Mouse (Mus musculus) stomach, embryonic 15.5 days (tissue): Measurements from ENCODE around the gene Rnaseh2c. TPM values are rescaled to one million over a fixed set of nuclear protein-coding genes. Genes with fewer than 3 reads are reported as not detected.
A peak's percentile ranks its signal among the peaks of the same experiment; 100 is the strongest.

Experiments used
- ATAC-seq: fragments of 200-750 bp; cut with Nextera tagmentation; 2 replicates; pipeline ENCODE4 v1.8.0; 2017; ENCODE audit warnings: low read depth, moderate number of reproducible peaks, moderate TSS enrichment; ENCODE audit not compliant: insufficient read depth, low FRiP score
- H3K27ac ChIP-seq: fragments of 300-500 bp; sonication (generic); 2 replicates; pipeline ENCODE4 v1.5.1; 2015; ENCODE audit warnings: mild to moderate bottlenecking, inconsistent platforms
- H3K27me3 ChIP-seq: fragments of 300-500 bp; sonication (generic); replicated peaks from 2 replicates; pipeline ENCODE4 v1.6.1; 2015; ENCODE audit warnings: inconsistent platforms
- H3K36me3 ChIP-seq: fragments of 300-500 bp; sonication (generic); 2 replicates; pipeline ENCODE4 v1.6.1; 2015; ENCODE audit warnings: inconsistent platforms
- H3K4me1 ChIP-seq: fragments of 300-500 bp; sonication (generic); 2 replicates; pipeline ENCODE4 v1.6.1; 2015; ENCODE audit warnings: inconsistent platforms
- H3K4me2 ChIP-seq: fragments of 300-500 bp; sonication (generic); 2 replicates; pipeline ENCODE4 v1.6.1; 2015; ENCODE audit warnings: mild to moderate bottlenecking, inconsistent platforms
- H3K4me3 ChIP-seq: fragments of 300-500 bp; sonication (generic); replicated peaks from 2 replicates; pipeline ENCODE4 v1.5.1; 2015; ENCODE audit warnings: inconsistent platforms
- H3K9ac ChIP-seq: fragments of 300-500 bp; sonication (generic); 2 replicates; pipeline ENCODE4 v1.6.1; 2015; ENCODE audit warnings: inconsistent platforms
- H3K9me3 ChIP-seq: fragments of 300-500 bp; sonication (generic); 2 replicates; pipeline ENCODE4 v1.6.1; 2016; ENCODE audit warnings: inconsistent platforms
- WGBS: fragments of 180-500 bp; shearing (Covaris S2); methylation state at CpG from one replicate; pipeline ENCODE4 v1.1.7; 2015; 5-methylcytosine and 5-hydroxymethylcytosine counted together
- polyA plus RNA-seq: library from polyadenylated mRNA; unstranded; fragments of >200 nt; fragmentation: Nextera tagmentation; extraction: Ambion mirVana; gene quantifications from 2 replicates; pipeline ENCODE4 v1.2.1, GENCODE M21; 2015

Gene Rnaseh2c
- polyA plus RNA-seq, 1 experiment from 2014 or later: 124 TPM

- Histone ChIP-seq H3K9me3 (no peaks in the 10 kb centered on the region), H3K4me2 (peak overlapping the region; percentile 82), H3K27ac (no peak overlapping the region), H3K9ac (peak overlapping the region; percentile 86), H3K4me3 (peak overlapping the region; percentile 86), H3K36me3 (peaks cover 30% of the 10 kb centered on the region), H3K4me1 (peaks cover 19% of the 10 kb centered on the region), H3K27me3 (no peaks in the 10 kb centered on the region)
- ATAC-seq: no peak
- WGBS: 90% methylated on average over 18 of the region's 18 CpGs
Observed at GRCm38 (mm10) chr19:5638416-5639005, 36.8 kb downstream of the Rnaseh2c start.

- H3K9me3 ChIP-seq: no peaks in the 10 kb centered on the region
- no peak overlapping the region for H3K4me2 ChIP-seq
- H3K36me3 ChIP-seq: peaks cover 40% of the 10 kb centered on the region
- ATAC-seq: no peak
- no peak overlapping the region for H3K27ac ChIP-seq
- H3K4me1 ChIP-seq: peaks cover 19% of the 10 kb centered on the region
- H3K9ac ChIP-seq: no peak overlapping the region
- H3K4me3 ChIP-seq: no peak overlapping the region
- no peaks in the 10 kb centered on the region for H3K27me3 ChIP-seq
- 48% methylated on average over 9 of the region's 9 CpGs for WGBS
Observed at GRCm38 (mm10) chr19:5640339-5640738, 38.7 kb downstream of the Rnaseh2c start.

- peaks cover 19% of the 10 kb centered on the region for H3K4me1 ChIP-seq
- WGBS: 81% methylated on average over 17 of the region's 17 CpGs
- no peak overlapping the region for H3K27ac ChIP-seq
- H3K9ac ChIP-seq: no peak overlapping the region
- no peaks in the 10 kb centered on the region for H3K9me3 ChIP-seq
- ATAC-seq: no peak
- H3K27me3 ChIP-seq: no peaks in the 10 kb centered on the region
- H3K36me3 ChIP-seq: peaks cover 45% of the 10 kb centered on the region
- H3K4me2 ChIP-seq: no peak overlapping the region
- no peak overlapping the region for H3K4me3 ChIP-seq
Observed at GRCm38 (mm10) chr19:5641021-5641420, 39.3 kb downstream of the Rnaseh2c start.

- Histone ChIP-seq H3K4me2 (no peak overlapping the region), H3K9ac (no peak overlapping the region), H3K27me3 (no peaks in the 10 kb centered on the region), H3K4me1 (peaks cover 14% of the 10 kb centered on the region), H3K4me3 (no peak overlapping the region), H3K9me3 (no peaks in the 10 kb centered on the region), H3K27ac (no peak overlapping the region), H3K36me3 (peaks cover 48% of the 10 kb centered on the region)
- WGBS: 86% methylated on average over 8 of the region's 8 CpGs
- no peak for ATAC-seq
Observed at GRCm38 (mm10) chr19:5641641-5642040, 40.0 kb downstream of the Rnaseh2c start.

- Histone ChIP-seq H3K27me3 (no peaks in the 10 kb centered on the region), H3K4me1 (peaks cover 23% of the 10 kb centered on the region), H3K4me2 (no peak overlapping the region), H3K36me3 (peaks cover 59% of the 10 kb centered on the region), H3K9me3 (no peaks in the 10 kb centered on the region), H3K4me3 (no peak overlapping the region), H3K27ac (no peak overlapping the region), H3K9ac (no peak overlapping the region)
- ATAC-seq: no peak
- WGBS: 95% methylated on average over 9 of the region's 9 CpGs
Observed at GRCm38 (mm10) chr19:5645280-5645679, 43.6 kb downstream of the Rnaseh2c start.

- no peaks in the 10 kb centered on the region for H3K9me3 ChIP-seq
- no peak overlapping the region for H3K9ac ChIP-seq
- WGBS: 88% methylated on average over 8 of the region's 8 CpGs
- no peak overlapping the region for H3K4me2 ChIP-seq
- H3K27ac ChIP-seq: no peak overlapping the region
- no peak for ATAC-seq
- H3K4me1 ChIP-seq: peaks cover 23% of the 10 kb centered on the region
- H3K36me3 ChIP-seq: peaks cover 46% of the 10 kb centered on the region
- H3K4me3 ChIP-seq: no peak overlapping the region
- H3K27me3 ChIP-seq: no peaks in the 10 kb centered on the region
Observed at GRCm38 (mm10) chr19:5646731-5647330, 45.2 kb downstream of the Rnaseh2c start.

GRCm38 (mm10) chr19:5647791-5648190 lies 46.1 kb downstream of the Rnaseh2c start:
- Histone ChIP-seq H3K4me3 (no peak overlapping the region), H3K27ac (peak overlapping the region; percentile 91; the same call in 1 of the 2 replicates), H3K9ac (no peak overlapping the region), H3K9me3 (no peaks in the 10 kb centered on the region), H3K27me3 (no peaks in the 10 kb centered on the region), H3K4me1 (peaks cover 23% of the 10 kb centered on the region), H3K36me3 (peaks cover 38% of the 10 kb centered on the region), H3K4me2 (no peak overlapping the region)
- 93% methylated on average over 6 of the region's 6 CpGs for WGBS
- no peak for ATAC-seq

- Histone ChIP-seq H3K27me3 (no peaks in the 10 kb centered on the region), H3K4me2 (peak overlapping the region; percentile 60), H3K4me1 (peaks cover 23% of the 10 kb centered on the region), H3K9me3 (no peaks in the 10 kb centered on the region), H3K36me3 (peaks cover 33% of the 10 kb centered on the region), H3K27ac (peak overlapping the region; percentile 91), H3K4me3 (peak overlapping the region; percentile 32), H3K9ac (peak overlapping the region; percentile 8; the same call in 1 of the 2 replicates)
- ATAC-seq: peak; percentile 86
- 8% methylated on average over 26 of the region's 26 CpGs for WGBS
Observed at GRCm38 (mm10) chr19:5648401-5649297, 47.0 kb downstream of the Rnaseh2c start.

GRCm38 (mm10) chr19:5649298-5649741 lies 47.6 kb downstream of the Rnaseh2c start:
- H3K4me3 ChIP-seq: peak overlapping the region; percentile 32; the same call in 1 of the 2 replicates
- ATAC-seq: no peak; the same call in 1 of the 2 replicates
- peaks cover 28% of the 10 kb centered on the region for H3K4me1 ChIP-seq
- peak overlapping the region; percentile 60 for H3K4me2 ChIP-seq
- no peaks in the 10 kb centered on the region for H3K9me3 ChIP-seq
- peak overlapping the region; percentile 91 for H3K27ac ChIP-seq
- H3K27me3 ChIP-seq: no peaks in the 10 kb centered on the region
- 53% methylated on average over 6 of the region's 6 CpGs for WGBS
- peaks cover 33% of the 10 kb centered on the region for H3K36me3 ChIP-seq
- H3K9ac ChIP-seq: peak overlapping the region; percentile 8; the same call in 1 of the 2 replicates

GRCm38 (mm10) chr19:5651502-5652274 lies 50.0 kb downstream of the Rnaseh2c start:
- H3K27me3 ChIP-seq: peaks cover 11% of the 10 kb centered on the region
- H3K4me1 ChIP-seq: peaks cover 39% of the 10 kb centered on the region
- WGBS: 59% methylated on average over 13 of the region's 13 CpGs
- no peak for ATAC-seq
- H3K9ac ChIP-seq: no peak overlapping the region
- no peak overlapping the region for H3K4me3 ChIP-seq
- H3K9me3 ChIP-seq: no peaks in the 10 kb centered on the region
- no peak overlapping the region for H3K27ac ChIP-seq
- H3K4me2 ChIP-seq: no peak overlapping the region
- H3K36me3 ChIP-seq: peaks cover 21% of the 10 kb centered on the region

GRCm38 (mm10) chr19:5652570-5652969 lies 50.9 kb downstream of the Rnaseh2c start:
- H3K4me1 ChIP-seq: peaks cover 38% of the 10 kb centered on the region
- 72% methylated on average over 6 of the region's 6 CpGs for WGBS
- peaks cover 13% of the 10 kb centered on the region for H3K36me3 ChIP-seq
- H3K4me3 ChIP-seq: no peak overlapping the region
- no peak overlapping the region for H3K9ac ChIP-seq
- no peak overlapping the region for H3K4me2 ChIP-seq
- peaks cover 11% of the 10 kb centered on the region for H3K27me3 ChIP-seq
- H3K9me3 ChIP-seq: no peaks in the 10 kb centered on the region
- ATAC-seq: no peak
- no peak overlapping the region for H3K27ac ChIP-seq
